Mouse (Mus musculus) heart, adult 2 months (tissue): ENCODE data around the gene Tpsb2. TPM values are rescaled to one million over a fixed set of nuclear protein-coding genes. Genes with fewer than 3 reads are reported as not detected.

Source experiments
- DNase-seq, 2 experiments: peaks; one replicate each; pipeline ENCODE4 v3.0.0; 2021
- H3K27ac ChIP-seq: fragments of 200-600 bp; 2 replicates; pipeline ENCODE4 v1.8.1; 2022
- H3K27me3 ChIP-seq: fragments of 200-500 bp; 2 replicates; pipeline ENCODE4 v1.6.1; 2012; ENCODE audit warnings: mild to moderate bottlenecking, low read length, inconsistent platforms, mixed read lengths; ENCODE audit not compliant: control insufficient read depth, insufficient read depth
- H3K36me3 ChIP-seq: fragments of 200-500 bp; 2 replicates; pipeline ENCODE4 v1.6.1; 2012; ENCODE audit warnings: low read length, inconsistent platforms; ENCODE audit not compliant: control insufficient read depth, insufficient read depth
- H3K4me1 ChIP-seq: fragments of 200-500 bp; 2 replicates; pipeline ENCODE4 v1.6.1; 2011; ENCODE audit warnings: low read length; ENCODE audit not compliant: control insufficient read depth, insufficient read depth
- H3K4me3 ChIP-seq: fragments of 200-600 bp; 2 replicates; pipeline ENCODE4 v1.8.1; 2022
- H3K79me2 ChIP-seq: fragments of 200-500 bp; replicated peaks from 2 replicates; pipeline ENCODE4 v1.6.1; 2012; ENCODE audit warnings: mild to moderate bottlenecking, inconsistent platforms, low read length, moderate library complexity, mixed read lengths; ENCODE audit not compliant: control insufficient read depth, insufficient read depth
- H3K9ac ChIP-seq: fragments of 200-500 bp; 2 replicates; pipeline ENCODE4 v1.6.1; 2012; ENCODE audit warnings: low read depth, mild to moderate bottlenecking, control low read depth, inconsistent platforms, low read length, mixed read lengths
- CTCF ChIP-seq: fragments of 200-600 bp; IDR thresholded peaks from 2 replicates; pipeline ENCODE4 v1.8.1; 2022; ENCODE audit warnings: antibody characterized with exemption, mild to moderate bottlenecking, moderate library complexity
- EP300 ChIP-seq: fragments of 200-500 bp; IDR thresholded peaks from 2 replicates; pipeline ENCODE4 v1.6.1; 2011; ENCODE audit warnings: low read depth, low read length, control low read depth; ENCODE audit not compliant: insufficient read depth
- POLR2A ChIP-seq: fragments of 200-500 bp; IDR thresholded peaks from 2 replicates; pipeline ENCODE4 v1.6.1; 2011; ENCODE audit warnings: mild to moderate bottlenecking, low read depth, low read length, control low read depth; ENCODE audit not compliant: insufficient read depth
- WGBS: fragments of 180-500 bp; shearing (Covaris S2); methylation state at CpG from one replicate; pipeline ENCODE4 v1.1.7; 2018; 5-methylcytosine and 5-hydroxymethylcytosine counted together
- intact Hi-C: fragments of 180-260 bp; cut with DNase I; formaldehyde crosslinking; loops from one replicate; pipeline ENCODE4 v1.15.1; 2025
- polyA plus RNA-seq: library from polyadenylated mRNA; depleted of rRNA; stranded (reverse); fragments of >200 nt; gene quantifications from 2 replicates; pipeline ENCODE4 v1.2.3, GENCODE M21; 2012
- total RNA-seq, 2 experiments: library from RNA; stranded (reverse); gene quantifications; 2 replicates each; pipeline ENCODE4 v1.2.3; 2021

Tpsb2 gene
- total and polyA plus RNA-seq, 3 experiments: 1.4 to 8.2 (median 2.5) TPM

GRCm38 (mm10) chr17:25368973-25369372 lies 2.9 kb downstream of the Tpsb2 start, which contains the start of gene Tpsg1:
TSS of gene Tpsg1 (plus strand) at chr17:25369273.
- H3K4me3 ChIP-seq: no peak within 1 kb of the TSS
- 70% methylated on average over 3 of the region's 3 CpGs for WGBS
- H3K36me3 ChIP-seq: no peaks in the 10 kb centered on the region
- no peaks in the 10 kb centered on the region for H3K27me3 ChIP-seq
- H3K9ac ChIP-seq: no peak within 1 kb of the TSS
- TF ChIP-seq EP300 (no peak), CTCF (no peak), POLR2A (no peak)
- intact Hi-C loops: loop anchor here (10.0 kb wide), 1 partner anchor 424 kb away; no protein-coding TSS in a partner anchor
- DNase-seq: no peak
- H3K27ac ChIP-seq: no peak within 1 kb of the TSS
- no peaks in the 10 kb centered on the region for H3K4me1 ChIP-seq
- H3K79me2 ChIP-seq: no peaks in the 10 kb centered on the region

GRCm38 (mm10) chr17:25372491-25372890 lies 6.4 kb downstream of the Tpsb2 start:
- intact Hi-C loops: no loop called here
- no peak overlapping the region for H3K27ac ChIP-seq

GRCm38 (mm10) chr17:25374011-25374410 lies 7.9 kb downstream of the Tpsb2 start:
- no peaks in the 10 kb centered on the region for H3K27me3 ChIP-seq
- no peak overlapping the region for H3K27ac ChIP-seq
- no peak overlapping the region for H3K9ac ChIP-seq
- no peaks in the 10 kb centered on the region for H3K36me3 ChIP-seq
- WGBS: 36% methylated on average over 9 of the region's 9 CpGs
- no peaks in the 10 kb centered on the region for H3K79me2 ChIP-seq
- TF ChIP-seq EP300 (no peak), CTCF (no peak), POLR2A (no peak)
- intact Hi-C loops: no loop called here
- DNase-seq: no peak
- no peaks in the 10 kb centered on the region for H3K4me1 ChIP-seq
- no peak overlapping the region for H3K4me3 ChIP-seq

More at GRCm38 (mm10) chr17:25372491-25372890, 6.4 kb downstream of the Tpsb2 start:
- no peaks in the 10 kb centered on the region for H3K79me2 ChIP-seq
- no peaks in the 10 kb centered on the region for H3K36me3 ChIP-seq
- DNase-seq: no peak
- TF ChIP-seq EP300 (no peak), CTCF (no peak), POLR2A (no peak)
- no peak overlapping the region for H3K4me3 ChIP-seq
- H3K9ac ChIP-seq: no peak overlapping the region
- H3K27me3 ChIP-seq: no peaks in the 10 kb centered on the region
- H3K4me1 ChIP-seq: no peaks in the 10 kb centered on the region
- 63% methylated on average over 8 of the region's 8 CpGs for WGBS

GRCm38 (mm10) chr17:25394526-25394925 lies 28.4 kb downstream of the Tpsb2 start:
- no peak for DNase-seq
- Histone ChIP-seq H3K4me1 (no peaks in the 10 kb centered on the region), H3K36me3 (no peaks in the 10 kb centered on the region), H3K4me3 (no peak overlapping the region), H3K27ac (no peak overlapping the region), H3K9ac (no peak overlapping the region), H3K27me3 (no peaks in the 10 kb centered on the region), H3K79me2 (no peaks in the 10 kb centered on the region)
- intact Hi-C loops: no loop called here
- TF ChIP-seq EP300 (no peak), POLR2A (no peak), CTCF (no peak)
- WGBS: 73% methylated on average over 4 of the region's 4 CpGs

- no peaks in the 10 kb centered on the region for H3K36me3 ChIP-seq
- intact Hi-C loops: loop anchor here (1.0 to 5.0 kb wide), 3 partner anchors 34 to 301 kb away; partner anchors contain the start of gene Cacna1h
- no peak overlapping the region for H3K9ac ChIP-seq
- no peak overlapping the region for H3K27ac ChIP-seq
- peak; percentile 58 to 79 for DNase-seq
- TF ChIP-seq EP300: 0 out of 2 replicates have a peak, but pooled peaks have one; percentile 50
- no peak for TF ChIP-seq POLR2A
- TF ChIP-seq CTCF: peak; percentile 92
- H3K4me1 ChIP-seq: no peaks in the 10 kb centered on the region
- H3K4me3 ChIP-seq: no peak overlapping the region
- H3K27me3 ChIP-seq: no peaks in the 10 kb centered on the region
- no peaks in the 10 kb centered on the region for H3K79me2 ChIP-seq
- 33% methylated on average over 14 of the region's 14 CpGs for WGBS
These were observed 31.9 kb downstream of the Tpsb2 start for GRCm38 (mm10) chr17:25397804-25398519.

- Histone ChIP-seq H3K36me3 (no peaks in the 10 kb centered on the region), H3K79me2 (no peaks in the 10 kb centered on the region), H3K9ac (no peak overlapping the region), H3K4me3 (no peak overlapping the region), H3K27ac (no peak overlapping the region), H3K4me1 (no peaks in the 10 kb centered on the region), H3K27me3 (no peaks in the 10 kb centered on the region)
- no peak for TF ChIP-seq EP300
- TF ChIP-seq CTCF: no peak
- no peak for TF ChIP-seq POLR2A
- DNase-seq: no peak
- WGBS: 72% methylated on average over 13 of the region's 13 CpGs
- intact Hi-C loops: loop anchor here (1.0 to 5.0 kb wide), 3 partner anchors 34 to 300 kb away; partner anchors contain the start of gene Cacna1h
These were observed 32.4 kb downstream of the Tpsb2 start for GRCm38 (mm10) chr17:25398520-25398838.
